Mouse (Mus musculus): ENCODE data around the gene Sbno2. TPM values are rescaled to one million over a fixed set of nuclear protein-coding genes. Genes with fewer than 3 reads are reported as not detected.

The Sbno2 gene
- polyA plus RNA-seq (2012; rRNA removed): 23.6 and 27.5 TPM in 2 replicates

DNA sequence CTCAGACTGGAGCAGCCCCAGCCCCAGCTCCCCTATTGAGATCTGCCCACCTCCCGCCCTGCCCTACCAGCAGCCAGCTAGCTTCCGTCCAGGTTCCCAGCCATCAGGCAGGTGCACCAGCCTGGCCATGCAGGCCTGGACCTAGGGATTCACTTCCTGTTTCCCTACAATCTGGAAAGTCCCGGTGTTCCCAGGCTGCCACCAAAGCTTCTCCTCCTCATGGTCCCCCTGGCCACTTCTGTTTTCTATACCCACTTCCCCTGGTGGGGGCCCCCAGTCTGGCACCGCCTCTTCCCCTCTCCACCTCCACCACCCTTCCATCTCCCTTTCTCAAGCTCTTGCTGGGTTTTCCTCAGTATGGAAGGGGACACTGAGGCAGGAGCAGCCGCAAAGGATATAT, at the start of gene Sbno2:
TSS of gene Sbno2 (minus strand) at position 112 of the 400 bp plus-strand sequence.

GRCm38 (mm10) chr10:80147719-80148601, 42.6 kb upstream of the Sbno2 start, which contains the start of gene Midn:
Gene Midn, plus strand, starts transcription at chr10:80148272.

GRCm38 (mm10) chr10:80140666-80141035, 35.3 kb upstream of the Sbno2 start, which contains the start of gene Cbarp:
Gene Cbarp, minus strand, starts transcription at chr10:80140835.

DNA sequence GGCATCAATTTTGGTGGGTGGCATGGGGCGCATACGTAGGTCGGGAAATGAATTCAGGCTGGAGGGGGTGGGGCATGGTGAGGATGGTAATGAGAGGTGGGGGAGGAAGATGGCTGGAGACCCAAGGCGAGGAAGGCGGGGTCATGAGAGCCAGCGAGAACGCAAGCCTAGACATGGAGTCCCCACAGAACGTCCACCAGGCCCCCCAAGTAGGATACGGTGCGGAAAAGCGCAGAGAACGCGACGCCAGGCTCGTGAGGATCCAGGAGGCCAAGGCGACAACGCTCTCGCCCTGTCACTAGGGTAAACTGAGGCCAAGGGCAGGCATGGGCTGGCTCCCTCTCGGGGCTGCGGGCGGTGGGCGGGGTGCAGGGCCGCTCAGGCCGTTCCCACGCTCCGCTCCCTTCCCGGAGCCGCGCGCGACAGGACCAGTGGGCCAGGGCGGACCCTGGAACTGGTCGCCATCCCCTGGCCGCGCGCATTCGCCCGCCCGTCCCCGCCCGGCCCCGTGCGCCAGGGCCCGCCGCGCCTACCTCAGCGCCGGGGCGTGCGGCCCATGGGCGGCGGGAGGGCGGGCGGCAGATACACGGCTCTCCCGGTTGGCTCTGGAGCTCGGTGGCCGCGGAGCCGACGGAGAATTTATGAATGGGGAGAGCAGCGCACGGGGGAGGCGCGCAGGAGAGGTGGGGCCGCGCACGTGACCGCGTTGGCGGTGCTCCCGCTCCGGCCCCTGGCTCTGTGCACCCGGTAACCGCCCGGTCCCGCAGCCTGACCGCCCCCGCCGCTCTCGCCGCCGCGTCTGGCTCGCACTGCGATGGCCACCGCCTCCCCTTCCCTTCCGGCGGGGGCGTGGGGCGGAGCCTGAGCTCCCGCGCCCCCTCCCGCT, 33.4 kb upstream of the Sbno2 start, which contains the start of gene Atp5d:
TSS of gene Atp5d (plus strand) at position 80 of the 886 bp plus-strand sequence.

DNA sequence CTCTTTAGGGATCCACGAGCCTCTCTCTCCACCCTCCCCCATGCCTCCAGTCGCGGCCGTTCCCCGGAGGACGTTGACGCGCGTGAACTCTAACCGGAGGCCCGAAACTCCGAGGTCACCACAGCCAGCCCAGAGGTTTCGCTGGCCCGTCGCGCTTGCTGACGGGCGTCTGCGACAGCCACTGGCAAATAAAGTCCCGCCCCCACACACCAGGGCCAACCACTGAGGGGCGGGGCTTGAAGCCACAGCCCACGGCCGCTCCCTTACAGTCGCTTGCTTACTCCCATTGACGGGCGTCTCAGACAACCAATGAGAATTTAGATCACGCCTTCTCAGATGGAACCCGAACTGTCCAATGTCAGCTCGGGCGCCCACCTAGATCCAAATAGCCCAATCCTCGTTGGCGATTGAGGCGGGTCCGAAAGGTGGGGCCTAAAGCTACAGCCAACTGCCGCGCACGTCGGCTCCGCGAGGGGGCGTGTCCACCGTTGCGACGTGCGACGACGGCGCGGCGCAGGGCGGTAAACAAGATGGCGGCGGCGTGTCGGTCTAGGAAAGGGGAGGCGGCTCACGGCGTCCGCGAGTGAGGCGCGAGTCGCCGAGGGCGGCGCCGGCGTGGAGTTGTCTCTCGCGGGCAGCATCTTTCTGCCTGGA, 10.0 kb upstream of the Sbno2 start, which contains the start of gene Stk11:
TSS of gene Stk11 (plus strand) at position 514 of the 654 bp plus-strand sequence.

GRCm38 (mm10) chr10:80047041-80047565, 58.3 kb downstream of the Sbno2 start, which contains the start of gene Gpx4:
Gene Gpx4, plus strand, starts transcription at chr10:80047166.

GRCm38 (mm10) chr10:80039559-80039979, 65.8 kb downstream of the Sbno2 start, which contains the start of gene Polr2e:
Gene Polr2e, minus strand, starts transcription at chr10:80039795.

GRCm38 (mm10) chr10:80016511-80016910, 88.9 kb downstream of the Sbno2 start, which contains the start of gene Arhgap45:
Gene Arhgap45, plus strand, starts transcription at chr10:80016653.

Other genes with a start within 250 kb of the Sbno2 start
- gene Prtn3, start 231.1 kb downstream of the Sbno2 start, polyA plus RNA-seq (2012; rRNA removed): 15.8 and 16.7 TPM in 2 replicates
- gene Plppr3, start 230.9 kb downstream of the Sbno2 start, polyA plus RNA-seq (2012; rRNA removed): 680 and 811 TPM in 2 replicates
- not detected in 2 replicates for gene Elane, start 219.3 kb downstream of the Sbno2 start, polyA plus RNA-seq (2012; rRNA removed)
- 0.34 and 0.37 TPM in 2 replicates for gene Cfd, start 214.7 kb downstream of the Sbno2 start, polyA plus RNA-seq (2012; rRNA removed)
- 53.6 and 60.9 TPM in 2 replicates for gene Med16, start 196.6 kb downstream of the Sbno2 start, polyA plus RNA-seq (2012; rRNA removed)
- gene Gm26602, start 194.7 kb downstream of the Sbno2 start, polyA plus RNA-seq (2012; rRNA removed): not detected in 2 replicates
- 6.1 and 6.5 TPM in 2 replicates for gene Kiss1r, start 188.6 kb downstream of the Sbno2 start, polyA plus RNA-seq (2012; rRNA removed)
- gene R3hdm4, start 184.4 kb downstream of the Sbno2 start, polyA plus RNA-seq (2012; rRNA removed): 172 and 208 TPM in 2 replicates
- 4.2 TPM in 2 replicates for gene Arid3a, start 178.5 kb downstream of the Sbno2 start, polyA plus RNA-seq (2012; rRNA removed)
- 67.9 and 76.6 TPM in 2 replicates for gene Wdr18, start 145.4 kb downstream of the Sbno2 start, polyA plus RNA-seq (2012; rRNA removed)
- 0.40 and 0.45 TPM in 2 replicates for gene Grin3b, start 134.9 kb downstream of the Sbno2 start, polyA plus RNA-seq (2012; rRNA removed)
- gene Tmem259, start 121.2 kb downstream of the Sbno2 start, polyA plus RNA-seq (2012; rRNA removed): 200 and 218 TPM in 2 replicates
- 18.9 and 19.8 TPM in 2 replicates for gene Cnn2, start 117.0 kb downstream of the Sbno2 start, polyA plus RNA-seq (2012; rRNA removed)
- 7.1 and 7.5 TPM in 2 replicates for gene Abca7, start 109.1 kb downstream of the Sbno2 start, polyA plus RNA-seq (2012; rRNA removed)
- gene Arhgap45, start 88.9 kb downstream of the Sbno2 start, polyA plus RNA-seq (2012; rRNA removed): 2.2 and 2.4 TPM in 2 replicates
- gene Polr2e, start 65.8 kb downstream of the Sbno2 start, polyA plus RNA-seq (2012; rRNA removed): 242 and 245 TPM in 2 replicates
- gene Gpx4, start 58.4 kb downstream of the Sbno2 start, polyA plus RNA-seq (2012; rRNA removed): 421 and 492 TPM in 2 replicates
- gene Stk11, start 10.2 kb upstream of the Sbno2 start, polyA plus RNA-seq (2012; rRNA removed): 83.3 and 90.0 TPM in 2 replicates
- 451 and 454 TPM in 2 replicates for gene Atp5d, start 33.1 kb upstream of the Sbno2 start, polyA plus RNA-seq (2012; rRNA removed)
- gene Cbarp, start 35.3 kb upstream of the Sbno2 start, polyA plus RNA-seq (2012; rRNA removed): 161 and 178 TPM in 2 replicates
- 71.4 and 90.3 TPM in 2 replicates for gene Midn, start 42.7 kb upstream of the Sbno2 start, polyA plus RNA-seq (2012; rRNA removed)
- gene Cirbp, start 60.4 kb upstream of the Sbno2 start, polyA plus RNA-seq (2012; rRNA removed): 393 and 405 TPM in 2 replicates
- 14.0 and 17.9 TPM in 2 replicates for gene 1600002K03Rik, start 67.4 kb upstream of the Sbno2 start, polyA plus RNA-seq (2012; rRNA removed)
- 39.2 and 42.5 TPM in 2 replicates for gene Efna2, start 73.9 kb upstream of the Sbno2 start, polyA plus RNA-seq (2012; rRNA removed)
- gene Mum1, start 120.9 kb upstream of the Sbno2 start, polyA plus RNA-seq (2012; rRNA removed): 51.1 and 52.1 TPM in 2 replicates
- 302 and 305 TPM in 2 replicates for gene Ndufs7, start 143.6 kb upstream of the Sbno2 start, polyA plus RNA-seq (2012; rRNA removed)
- 18.8 and 24.7 TPM in 2 replicates for gene Gamt, start 155.4 kb upstream of the Sbno2 start, polyA plus RNA-seq (2012; rRNA removed)
- gene Dazap1, start 155.9 kb upstream of the Sbno2 start, polyA plus RNA-seq (2012; rRNA removed): 128 and 136 TPM in 2 replicates
- 2,373 and 2,399 TPM in 2 replicates for gene Rps15, start 186.9 kb upstream of the Sbno2 start, polyA plus RNA-seq (2012; rRNA removed)
- gene Apc2, start 190.4 kb upstream of the Sbno2 start, polyA plus RNA-seq (2012; rRNA removed): 140 and 172 TPM in 2 replicates
- gene 2310011J03Rik, start 215.0 kb upstream of the Sbno2 start, polyA plus RNA-seq (2012; rRNA removed): 25.8 and 26.3 TPM in 2 replicates
- gene Pcsk4, start 223.9 kb upstream of the Sbno2 start, polyA plus RNA-seq (2012; rRNA removed): 10.6 and 10.7 TPM in 2 replicates
- 3.1 and 3.2 TPM in 2 replicates for gene Reep6, start 224.4 kb upstream of the Sbno2 start, polyA plus RNA-seq (2012; rRNA removed)
- 1.2 and 2.2 TPM in 2 replicates for gene Adamtsl5, start 242.8 kb upstream of the Sbno2 start, polyA plus RNA-seq (2012; rRNA removed)